Mouse (Mus musculus) testis, adult 2 months (tissue): ENCODE data around the gene Baz1a.

ENCODE experiments used
- CTCF ChIP-seq: fragments of 200-500 bp; IDR thresholded peaks from 2 replicates; pipeline ENCODE4 v1.5.1; 2012; ENCODE audit warnings: low read depth, mild to moderate bottlenecking, inconsistent platforms, low read length, moderate library complexity; ENCODE audit not compliant: control insufficient read depth, insufficient read depth, insufficient replicate concordance
- POLR2A ChIP-seq: fragments of 200-500 bp; IDR thresholded peaks from 2 replicates; pipeline ENCODE4 v1.6.1; 2012; ENCODE audit warnings: low read depth, mild to moderate bottlenecking, inconsistent platforms, low read length, moderate library complexity; ENCODE audit not compliant: control insufficient read depth

- TF ChIP-seq CTCF (no peak), POLR2A (no peak)
Measured at GRCm38 (mm10) chr12:55023284-55023683, 9.1 kb upstream of the Baz1a start.
